Mouse (Mus musculus) c-Kit-positive CD71-negative TER-119-negative erythroid progenitor cells, embryonic 14.5 days (primary cell): ENCODE results near the gene Eva1c.

Source experiments
- DNase-seq: peaks from one replicate; pipeline ENCODE4 v3.0.0-alpha.2; 2013; ENCODE audit warnings: low read depth

Gene Eva1c

DNA sequence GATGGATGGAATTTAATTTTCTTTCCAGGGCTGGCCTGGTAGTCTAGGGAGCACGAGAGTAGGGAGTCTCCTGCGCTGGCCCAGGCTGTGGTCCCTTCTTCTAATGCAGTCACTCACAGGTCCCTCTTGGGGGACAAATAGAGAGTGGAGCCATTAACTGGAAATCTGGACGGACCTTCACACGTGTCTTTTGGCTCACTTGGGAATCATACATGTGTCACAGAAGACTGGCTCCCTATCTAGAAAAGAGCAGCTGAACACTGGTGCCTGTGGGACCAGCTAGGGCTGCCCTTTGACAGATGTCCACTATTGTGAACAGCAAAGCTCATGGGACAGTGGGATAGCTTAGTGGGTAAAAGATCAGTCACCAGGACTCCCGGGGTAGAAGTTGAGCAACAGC is 478 bp upstream of the Eva1c start:
- no peak for DNase-seq

DNA sequence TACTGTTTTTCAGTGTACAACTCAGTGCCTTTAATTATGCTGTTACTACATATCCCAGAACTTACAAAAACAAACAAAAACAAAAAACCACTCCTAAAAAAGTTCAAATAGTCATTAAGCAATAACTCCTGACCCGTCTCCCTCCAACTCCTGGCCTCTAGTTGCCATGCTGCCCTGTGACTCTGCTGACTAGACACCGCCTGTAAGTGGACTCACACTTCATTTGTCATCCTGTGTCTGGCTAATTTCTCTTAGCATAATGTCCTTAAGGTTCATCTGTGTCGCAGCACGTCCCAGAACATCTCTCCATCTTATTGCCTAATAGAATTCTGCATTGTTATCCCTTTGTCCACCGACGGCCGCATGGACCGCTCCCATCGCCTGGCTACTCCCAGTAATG is 979 bp downstream of the Eva1c start:
- DNase-seq: no peak

GRCm38 (mm10) chr16:90829136-90829535 is 2.6 kb downstream of the Eva1c start:
- DNase-seq: no peak

- peak; percentile 68 for DNase-seq
Observed at GRCm38 (mm10) chr16:90829894-90830685, 3.6 kb downstream of the Eva1c start.

DNA sequence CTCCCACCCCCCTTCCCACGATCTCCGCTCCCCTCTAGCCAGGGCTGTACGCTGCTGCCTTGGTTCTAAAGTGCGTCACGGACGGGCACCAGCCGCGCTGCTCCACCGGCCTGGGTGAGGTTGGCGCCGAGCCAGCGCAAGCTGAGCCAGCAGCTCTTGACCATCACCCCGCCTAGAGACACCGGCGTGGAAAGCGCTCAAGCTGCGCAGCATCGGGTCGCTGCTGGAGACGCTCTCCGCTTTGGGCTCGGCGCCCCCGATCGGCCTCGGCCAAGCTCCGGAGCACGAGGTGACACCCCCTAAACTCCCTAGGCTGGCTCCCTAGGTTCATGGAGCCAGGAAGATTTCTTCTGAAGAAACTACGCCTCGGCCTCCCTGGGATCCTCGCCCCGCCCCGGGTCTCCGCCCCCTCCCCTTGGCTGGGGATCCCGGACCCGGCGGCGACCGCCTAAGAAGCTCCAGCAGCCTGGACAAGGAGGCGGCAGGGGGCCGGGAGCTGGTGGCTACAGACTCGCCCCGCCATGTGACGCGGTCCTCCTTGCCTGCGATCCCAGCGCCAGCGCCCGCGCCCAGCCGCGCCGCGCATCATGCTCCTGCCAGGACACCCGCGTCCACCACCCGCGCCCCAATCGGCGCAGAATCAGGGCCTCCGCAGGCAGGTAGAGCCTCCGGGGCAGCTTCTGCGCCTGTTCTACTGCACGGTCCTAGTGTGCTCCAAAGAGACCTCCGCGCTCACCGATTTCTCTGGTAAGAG is 4.3 kb downstream of the Eva1c start:
- DNase-seq: no peak

GRCm38 (mm10) chr16:90831676-90832075 is 5.2 kb downstream of the Eva1c start:
- DNase-seq: no peak

- no peak for DNase-seq
Observed at GRCm38 (mm10) chr16:90832495-90832894, 6.0 kb downstream of the Eva1c start.

GRCm38 (mm10) chr16:90833041-90833791 is 6.7 kb downstream of the Eva1c start:
- no peak for DNase-seq

GRCm38 (mm10) chr16:90837431-90837830 is 10.9 kb downstream of the Eva1c start:
- no peak for DNase-seq

DNA sequence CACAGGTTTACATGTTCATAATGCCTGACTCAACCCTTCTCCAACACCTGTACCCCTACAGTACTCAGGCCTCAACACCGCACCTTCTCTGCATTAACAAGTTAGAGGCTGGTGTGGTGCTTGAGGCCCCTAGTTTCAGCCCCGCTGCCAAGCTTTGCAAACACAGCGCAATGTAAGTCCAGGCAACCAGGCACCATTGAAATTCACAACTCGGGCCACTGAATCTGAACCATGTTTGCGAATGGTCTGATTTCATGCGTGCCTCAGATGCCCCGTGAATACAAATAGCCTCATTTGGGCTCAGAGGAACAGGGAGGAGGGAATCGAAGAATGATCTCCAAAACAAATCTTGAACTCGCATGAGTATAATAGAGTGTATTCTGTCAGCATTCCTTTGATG is 15.6 kb downstream of the Eva1c start:
- DNase-seq: no peak

DNA sequence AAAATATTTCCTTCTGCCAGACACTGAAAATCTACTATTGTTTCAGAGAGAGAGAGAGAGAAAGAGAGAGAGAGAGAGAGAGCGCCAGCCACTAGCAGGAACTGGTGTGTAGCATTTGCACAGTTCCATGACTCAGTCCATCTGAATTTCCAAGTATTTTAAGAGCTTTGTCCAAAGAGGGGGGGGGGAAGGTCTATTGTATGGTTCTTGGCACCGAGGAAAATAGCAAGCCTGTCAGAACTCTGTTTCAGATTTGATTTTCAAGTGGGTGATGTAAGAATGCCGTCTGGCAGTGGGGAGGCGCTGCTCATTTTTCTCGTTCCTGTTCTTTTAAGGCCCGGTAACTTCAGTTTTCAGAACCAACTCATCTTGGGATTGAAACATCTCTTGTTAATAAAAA is 18.5 kb downstream of the Eva1c start:
- DNase-seq: no peak

DNA sequence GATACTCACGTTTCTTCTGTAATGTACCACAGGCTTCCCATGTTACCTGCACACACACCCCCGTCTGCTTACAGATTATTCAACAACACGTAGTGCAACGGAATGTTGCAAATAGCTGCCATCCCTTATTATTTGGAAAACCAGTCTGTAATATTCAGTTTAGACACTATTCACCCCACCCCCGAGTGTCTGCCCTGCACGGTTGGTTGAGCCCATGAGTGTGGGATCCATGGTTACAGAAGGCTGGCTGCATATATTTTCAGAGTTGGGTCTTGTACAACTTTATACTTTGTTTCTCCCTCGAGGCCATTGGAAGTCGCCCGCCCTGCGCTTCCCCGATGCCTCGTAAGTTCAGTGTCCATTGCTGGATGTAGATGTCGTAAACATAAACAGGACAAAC is 19.1 kb downstream of the Eva1c start:
- DNase-seq: no peak

GRCm38 (mm10) chr16:90848697-90849096 is 22.2 kb downstream of the Eva1c start:
- no peak for DNase-seq

- DNase-seq: no peak
Observed at GRCm38 (mm10) chr16:90849262-90849661, 22.7 kb downstream of the Eva1c start.

DNA sequence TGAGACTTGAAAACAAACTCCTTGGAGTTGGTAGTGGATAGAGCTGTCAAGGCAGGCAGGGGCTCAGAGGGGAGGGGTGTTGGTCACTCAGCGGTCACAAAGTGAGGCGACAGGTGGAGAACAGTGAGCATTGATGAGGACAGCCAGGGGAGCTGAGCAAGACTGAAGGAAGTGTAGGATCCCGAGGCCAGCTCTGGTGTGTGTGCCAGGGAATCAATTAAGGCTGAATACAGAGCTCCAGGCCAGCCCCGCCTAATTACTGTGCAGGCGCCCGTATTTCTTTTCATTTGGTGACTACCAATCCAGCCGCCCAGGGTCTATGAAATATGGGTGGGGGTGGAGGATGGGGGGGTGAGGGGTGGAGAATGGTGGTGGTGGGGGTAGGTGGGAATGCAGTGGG is 24.4 kb downstream of the Eva1c start:
- DNase-seq: no peak

GRCm38 (mm10) chr16:90851621-90852334 is 25.3 kb downstream of the Eva1c start:
- no peak for DNase-seq

GRCm38 (mm10) chr16:90856552-90857200 is 30.2 kb downstream of the Eva1c start:
- no peak for DNase-seq

GRCm38 (mm10) chr16:90858206-90858605 is 31.7 kb downstream of the Eva1c start:
- no peak for DNase-seq

- DNase-seq: no peak
Observed at GRCm38 (mm10) chr16:90863036-90863435, 36.5 kb downstream of the Eva1c start.

DNA sequence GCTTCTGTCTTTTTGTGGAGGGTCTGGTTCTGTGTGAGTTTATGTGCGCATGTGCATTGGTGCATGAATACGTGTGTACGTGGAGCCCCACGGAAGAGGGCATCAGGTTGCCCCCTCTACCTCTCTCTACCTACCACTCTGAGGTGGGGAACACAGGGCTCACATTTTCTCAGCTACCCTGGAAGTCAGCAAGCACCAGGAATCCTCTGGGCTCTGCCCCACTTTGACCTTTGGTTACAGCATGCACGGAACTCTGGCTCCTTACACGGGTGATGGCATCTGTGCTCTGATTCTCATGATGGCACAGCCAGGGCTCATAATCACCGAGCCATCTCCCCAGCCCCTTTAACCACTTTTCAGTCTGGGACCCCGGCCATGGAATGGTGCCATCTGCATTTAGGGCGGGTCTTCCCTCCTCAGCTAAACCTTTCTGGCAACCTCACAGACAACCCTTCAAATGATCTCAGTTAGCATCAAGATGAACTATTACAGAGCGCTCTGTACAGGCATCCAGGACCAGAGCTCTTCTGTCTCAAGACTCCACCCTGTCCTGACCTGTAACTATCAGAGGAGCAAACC is 37.0 kb downstream of the Eva1c start:
- DNase-seq: no peak

DNA sequence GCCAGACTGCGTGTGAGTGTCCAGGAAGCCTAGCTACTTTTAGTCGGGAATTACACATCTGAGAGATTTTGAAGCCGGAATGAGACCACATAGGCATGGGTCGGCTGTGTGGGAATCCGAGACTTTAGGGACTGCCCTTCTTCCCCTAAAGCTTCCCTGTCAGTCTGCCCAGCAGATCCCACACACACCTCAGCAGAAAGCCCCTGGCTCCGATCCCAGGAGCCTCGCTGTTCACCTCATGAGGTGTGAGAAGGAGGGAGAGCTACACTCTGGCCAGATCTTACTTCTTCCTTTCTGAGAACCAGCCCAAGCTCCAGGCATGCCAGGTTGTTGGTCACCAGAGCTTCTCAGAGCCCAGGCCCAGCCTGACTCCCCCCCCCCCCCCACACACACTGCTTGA is 38.2 kb downstream of the Eva1c start:
- DNase-seq: no peak
